Mouse (Mus musculus) limb, embryonic 12.5 days (tissue): Measurements from ENCODE around the gene Gm48552. TPM values are rescaled to one million over a fixed set of nuclear protein-coding genes. Genes with fewer than 3 reads are reported as not detected.

ENCODE experiments used
- ATAC-seq: fragments of 200-750 bp; cut with Nextera tagmentation; 2 replicates; pipeline ENCODE4 v1.8.0; 2017; ENCODE audit warnings: low read depth, moderate TSS enrichment; ENCODE audit not compliant: insufficient number of reproducible peaks, insufficient read depth, low FRiP score, low TSS enrichment
- H3K27ac ChIP-seq: fragments of 300-500 bp; sonication (generic); 2 replicates; pipeline ENCODE4 v1.5.1; 2016; ENCODE audit warnings: mild to moderate bottlenecking, moderate library complexity
- H3K27me3 ChIP-seq: fragments of 300-500 bp; sonication (generic); 2 replicates; pipeline ENCODE4 v1.6.1; 2016; ENCODE audit warnings: mild to moderate bottlenecking, moderate library complexity
- H3K36me3 ChIP-seq: fragments of 300-500 bp; sonication (generic); 2 replicates; pipeline ENCODE4 v1.6.1; 2016; ENCODE audit warnings: mild to moderate bottlenecking, moderate library complexity
- H3K4me1 ChIP-seq: fragments of 300-500 bp; sonication (generic); replicated peaks from 2 replicates; pipeline ENCODE4 v1.6.1; 2016
- H3K4me2 ChIP-seq: fragments of 300-500 bp; sonication (generic); 2 replicates; pipeline ENCODE4 v1.6.1; 2016; ENCODE audit warnings: mild to moderate bottlenecking, moderate library complexity
- H3K4me3 ChIP-seq: fragments of 300-500 bp; sonication (generic); replicated peaks from 2 replicates; pipeline ENCODE4 v1.5.1; 2016; ENCODE audit warnings: mild to moderate bottlenecking
- H3K9ac ChIP-seq: fragments of 300-500 bp; sonication (generic); replicated peaks from 2 replicates; pipeline ENCODE4 v1.6.1; 2016; ENCODE audit warnings: mild to moderate bottlenecking, moderate library complexity
- H3K9me3 ChIP-seq: fragments of 300-500 bp; sonication (generic); 2 replicates; pipeline ENCODE4 v1.6.1; 2016; ENCODE audit warnings: mild to moderate bottlenecking, moderate library complexity
- WGBS: fragments of 180-500 bp; shearing (Covaris S2); methylation state at CpG from one replicate; pipeline ENCODE4 v1.1.7; 2016; 5-methylcytosine and 5-hydroxymethylcytosine counted together
- polyA plus RNA-seq: library from polyadenylated mRNA; unstranded; fragments of >200 nt; fragmentation: Nextera tagmentation; extraction: Ambion mirVana; gene quantifications from 2 replicates; pipeline ENCODE4 v1.2.1, GENCODE M21; 2016

The Gm48552 gene
- polyA plus RNA-seq, 1 experiment from 2014 or later = 3.1 TPM

DNA sequence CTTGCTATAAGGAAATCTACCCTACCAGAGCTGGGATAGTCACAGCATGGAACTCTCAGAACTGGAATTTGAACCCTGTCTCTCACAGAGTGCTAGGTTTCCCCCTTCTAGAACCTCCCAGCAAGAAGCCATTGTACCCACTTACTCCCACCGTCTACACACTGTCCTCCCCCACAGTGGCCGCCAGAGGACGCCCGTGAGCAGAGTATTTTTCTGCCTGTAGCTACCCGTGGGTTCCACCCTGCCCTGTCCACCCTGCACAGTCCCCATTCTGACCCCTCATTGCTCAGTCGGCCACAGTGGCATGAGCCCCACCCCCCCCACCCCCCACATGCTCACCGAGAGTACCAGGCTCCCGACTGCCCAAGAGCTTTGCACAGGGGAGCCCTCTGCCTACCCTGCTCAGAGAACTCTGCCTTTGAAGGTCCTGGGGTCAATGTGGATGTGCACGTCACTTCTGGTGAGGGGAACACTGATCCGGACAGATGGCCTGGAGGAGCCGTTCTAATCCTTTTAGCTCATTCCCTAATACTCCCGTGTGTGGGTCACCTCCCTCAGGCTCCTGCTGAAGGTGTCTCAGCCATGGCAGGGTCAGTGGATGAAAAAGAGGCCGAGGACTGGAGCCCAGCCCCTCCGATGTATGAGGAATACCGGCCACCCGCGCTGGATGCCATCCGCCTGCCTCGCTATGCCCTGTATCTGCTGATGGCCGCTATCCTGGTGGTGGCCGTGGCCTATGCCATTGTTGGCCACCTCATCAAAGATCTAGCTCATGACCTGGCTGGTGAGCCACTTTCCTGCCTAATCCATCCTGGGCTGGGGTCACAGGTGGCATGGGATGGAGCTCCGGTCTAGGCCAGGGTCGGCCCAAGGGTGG is 1.2 kb downstream of the Gm48552 start:
- Histone ChIP-seq H3K27me3 (no peaks in the 10 kb centered on the region), H3K9me3 (no peaks in the 10 kb centered on the region), H3K4me2 (no peak overlapping the region), H3K27ac (no peak overlapping the region), H3K4me3 (no peak overlapping the region), H3K9ac (no peak overlapping the region), H3K36me3 (peaks cover 50% of the 10 kb centered on the region), H3K4me1 (peaks cover 30% of the 10 kb centered on the region)
- WGBS = 63% methylated on average over 23 of the region's 23 CpGs
- ATAC-seq = no peak

DNA sequence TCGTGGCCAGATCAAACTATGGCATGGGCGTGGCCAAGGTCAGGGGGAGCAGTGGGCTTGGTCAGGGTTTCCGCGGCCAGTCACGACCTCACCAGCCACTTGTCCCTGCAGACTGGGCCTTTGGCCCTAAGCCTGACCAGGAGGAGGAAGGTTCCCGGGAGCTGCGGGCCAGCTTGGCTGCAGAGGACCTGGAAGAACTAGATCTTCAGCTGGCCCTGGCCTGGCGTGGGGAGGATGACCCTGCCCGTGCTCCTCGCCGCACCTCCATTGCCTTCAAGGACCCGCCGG is 1.8 kb downstream of the Gm48552 start:
- no peak overlapping the region for H3K4me2 ChIP-seq
- H3K4me3 ChIP-seq = no peak overlapping the region
- 87% methylated on average over 13 of the region's 13 CpGs for WGBS
- peaks cover 24% of the 10 kb centered on the region for H3K4me1 ChIP-seq
- no peaks in the 10 kb centered on the region for H3K9me3 ChIP-seq
- H3K9ac ChIP-seq = no peak overlapping the region
- peaks cover 48% of the 10 kb centered on the region for H3K36me3 ChIP-seq
- no peak overlapping the region for H3K27ac ChIP-seq
- no peak for ATAC-seq
- no peaks in the 10 kb centered on the region for H3K27me3 ChIP-seq

GRCm38 (mm10) chr10:81392270-81392669 is 3.5 kb downstream of the Gm48552 start:
- H3K27ac ChIP-seq = no peak overlapping the region
- WGBS = 86% methylated on average over 6 of the region's 6 CpGs
- no peaks in the 10 kb centered on the region for H3K9me3 ChIP-seq
- 0 out of 2 replicates have a peak overlapping the region, but pooled peaks have one; percentile 56 for H3K9ac ChIP-seq
- H3K4me1 ChIP-seq = peaks cover 27% of the 10 kb centered on the region
- H3K4me2 ChIP-seq = no peak overlapping the region
- no peak overlapping the region for H3K4me3 ChIP-seq
- peaks cover 35% of the 10 kb centered on the region for H3K36me3 ChIP-seq
- no peak for ATAC-seq
- no peaks in the 10 kb centered on the region for H3K27me3 ChIP-seq

DNA sequence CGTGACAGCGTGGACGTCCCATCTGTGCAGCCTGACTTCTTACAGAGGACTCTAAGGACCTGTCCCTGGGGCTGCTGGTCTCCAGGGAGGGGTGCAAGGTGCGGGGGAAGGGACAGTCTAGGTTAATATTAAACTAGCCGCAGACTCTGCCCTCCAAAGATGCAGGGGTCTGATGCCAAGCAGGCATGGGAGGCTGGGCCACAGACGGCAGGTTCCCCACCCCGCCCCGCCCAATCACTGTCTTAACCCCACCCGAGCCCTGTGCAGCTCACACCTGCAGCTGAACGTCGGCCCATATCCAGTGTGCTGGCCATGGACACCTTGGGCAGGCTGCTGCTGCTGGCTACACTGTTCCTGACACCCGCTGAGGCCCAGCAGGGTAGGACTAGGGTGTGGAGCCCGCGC is 4.0 kb downstream of the Gm48552 start, which contains the start of gene Smim24:
Gene Smim24 (plus strand): TSS at position 271 of the 405 bp plus-strand sequence.
- H3K4me2 ChIP-seq = peak within 1 kb of the TSS; percentile 62
- H3K9ac ChIP-seq = peak within 1 kb of the TSS; percentile 56
- H3K27ac ChIP-seq = peak within 1 kb of the TSS; percentile 53
- H3K27me3 ChIP-seq = no peaks in the 10 kb centered on the region
- peaks cover 34% of the 10 kb centered on the region for H3K36me3 ChIP-seq
- H3K9me3 ChIP-seq = no peaks in the 10 kb centered on the region
- H3K4me1 ChIP-seq = peaks cover 27% of the 10 kb centered on the region
- 68% methylated on average over 14 of the region's 14 CpGs for WGBS
- H3K4me3 ChIP-seq = peak within 1 kb of the TSS; percentile 30
- ATAC-seq = no peak

DNA sequence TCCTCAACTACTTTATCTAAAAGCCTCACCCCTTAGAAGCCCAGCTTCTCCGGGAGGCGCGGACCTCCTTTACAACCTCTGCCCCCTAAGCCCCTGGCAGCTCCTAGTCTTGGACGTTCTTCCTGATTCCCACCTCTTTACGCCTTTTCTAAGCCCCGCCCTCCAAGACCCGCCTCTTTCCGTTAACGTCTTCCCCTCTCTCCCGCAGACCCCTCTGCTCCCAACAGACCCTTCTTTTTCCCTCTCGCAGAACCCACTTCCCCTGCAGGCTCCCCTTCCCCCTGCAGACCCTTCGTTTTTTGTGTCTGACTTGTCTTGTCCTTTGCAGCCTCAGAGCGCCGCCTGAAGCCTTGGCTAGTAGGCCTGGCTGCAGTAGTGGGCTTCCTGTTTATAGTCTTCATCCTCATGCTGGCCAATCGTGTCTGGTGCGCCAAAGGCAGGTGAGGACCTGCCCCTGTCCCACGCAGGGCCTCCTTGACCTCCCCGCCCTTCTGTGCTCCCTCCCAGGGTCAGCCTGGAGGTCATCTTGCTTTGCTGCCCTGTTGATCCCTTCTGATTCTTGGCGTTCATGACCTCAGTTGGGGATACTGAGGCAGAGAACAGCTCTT is 4.8 kb downstream of the Gm48552 start:
- Histone ChIP-seq H3K4me3 (peak overlapping the region; percentile 30), H3K36me3 (peaks cover 34% of the 10 kb centered on the region), H3K9me3 (no peaks in the 10 kb centered on the region), H3K27me3 (no peaks in the 10 kb centered on the region), H3K4me1 (peaks cover 27% of the 10 kb centered on the region), H3K9ac (peak overlapping the region; percentile 56), H3K4me2 (peak overlapping the region; percentile 62), H3K27ac (peak overlapping the region; percentile 53)
- 5% methylated on average over 19 of the region's 19 CpGs for WGBS
- ATAC-seq = no peak; the same call in 1 of the 2 replicates

DNA sequence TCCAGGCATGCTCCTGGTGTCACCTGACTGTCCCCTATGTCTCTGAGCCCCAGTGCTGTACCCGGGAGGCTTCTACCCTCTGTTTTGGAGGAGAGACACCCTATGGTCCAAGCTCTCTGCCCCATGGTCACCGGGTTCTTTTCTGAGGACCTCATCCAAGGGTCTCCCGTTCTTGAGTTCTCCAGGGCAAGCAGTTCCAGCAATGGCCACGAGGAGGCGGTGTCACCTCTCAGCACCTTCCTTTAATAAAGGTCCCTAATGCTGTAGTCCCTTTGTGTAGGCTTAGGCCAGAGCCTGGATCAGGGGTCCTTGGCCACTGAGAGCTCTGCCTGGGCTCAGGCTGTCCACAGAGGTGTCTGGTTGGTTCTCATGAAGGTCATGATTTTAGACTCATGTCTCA is 6.3 kb downstream of the Gm48552 start:
- no peak overlapping the region for H3K4me2 ChIP-seq
- peaks cover 5% of the 10 kb centered on the region for H3K27me3 ChIP-seq
- H3K4me3 ChIP-seq = no peak overlapping the region
- peaks cover 37% of the 10 kb centered on the region for H3K36me3 ChIP-seq
- H3K9ac ChIP-seq = no peak overlapping the region; the same call in 1 of the 2 replicates
- H3K27ac ChIP-seq = no peak overlapping the region
- no peak for ATAC-seq
- no peaks in the 10 kb centered on the region for H3K9me3 ChIP-seq
- H3K4me1 ChIP-seq = peaks cover 30% of the 10 kb centered on the region
- 15% methylated on average over 5 of the region's 5 CpGs for WGBS

DNA sequence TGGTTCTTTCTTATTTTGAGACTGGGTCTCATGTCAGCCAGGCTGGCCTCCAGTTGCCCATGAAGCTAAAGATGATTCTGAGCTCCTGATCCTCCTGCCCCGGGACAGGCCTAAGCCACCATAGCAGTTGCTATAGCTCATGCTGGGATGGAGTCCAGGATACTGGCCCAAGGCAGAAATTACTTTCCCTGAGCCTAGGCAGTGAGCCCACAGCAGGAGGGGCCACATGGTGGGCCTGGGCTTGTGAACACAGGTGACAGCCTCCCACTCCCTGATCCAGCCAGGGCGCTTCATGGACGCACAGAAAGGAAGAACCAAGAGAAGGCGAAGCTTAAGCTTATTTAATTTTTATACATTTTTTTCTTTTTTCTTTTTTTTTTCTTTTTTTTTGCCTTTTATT is 7.1 kb downstream of the Gm48552 start:
- H3K4me3 ChIP-seq = no peak overlapping the region
- H3K9ac ChIP-seq = no peak overlapping the region
- H3K36me3 ChIP-seq = peaks cover 39% of the 10 kb centered on the region
- 96% methylated on average over 4 of the region's 4 CpGs for WGBS
- no peak overlapping the region for H3K4me2 ChIP-seq
- H3K27me3 ChIP-seq = peaks cover 12% of the 10 kb centered on the region
- H3K4me1 ChIP-seq = peaks cover 37% of the 10 kb centered on the region
- no peaks in the 10 kb centered on the region for H3K9me3 ChIP-seq
- H3K27ac ChIP-seq = no peak overlapping the region
- ATAC-seq = no peak

- 0 out of 2 replicates have a peak overlapping the region, but pooled peaks have one; percentile 17 for H3K27ac ChIP-seq
- WGBS = 74% methylated on average over 5 of the region's 5 CpGs
- H3K9ac ChIP-seq = no peak overlapping the region; the same call in 1 of the 2 replicates
- H3K36me3 ChIP-seq = peaks cover 37% of the 10 kb centered on the region
- H3K4me2 ChIP-seq = no peak overlapping the region
- no peak for ATAC-seq
- H3K4me1 ChIP-seq = peaks cover 46% of the 10 kb centered on the region
- H3K4me3 ChIP-seq = no peak overlapping the region
- peaks cover 13% of the 10 kb centered on the region for H3K27me3 ChIP-seq
- H3K9me3 ChIP-seq = no peaks in the 10 kb centered on the region
Measured at GRCm38 (mm10) chr10:81396749-81397148, 7.9 kb downstream of the Gm48552 start.

DNA sequence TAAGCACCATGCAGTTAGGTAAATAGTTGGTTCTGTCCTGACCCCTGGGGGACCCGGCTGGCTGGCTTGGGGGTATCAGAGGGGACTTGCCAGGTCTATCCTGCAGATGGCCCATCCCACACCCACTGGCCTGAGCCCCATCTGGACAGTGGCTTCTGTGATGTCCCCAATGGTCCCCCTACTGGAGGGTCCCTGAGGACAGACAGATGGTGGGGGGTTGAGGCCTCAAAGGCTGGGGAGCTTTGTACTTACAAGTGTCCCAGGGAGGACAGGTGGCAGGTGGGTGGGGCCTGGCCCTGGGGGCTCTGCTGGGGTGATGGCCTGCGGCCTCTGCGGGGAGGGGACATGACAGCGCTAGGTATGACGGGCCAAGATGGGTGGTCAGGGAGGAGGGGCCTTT is 10.5 kb downstream of the Gm48552 start:
- Histone ChIP-seq H3K9me3 (no peaks in the 10 kb centered on the region), H3K27ac (no peak overlapping the region), H3K9ac (no peak overlapping the region), H3K4me3 (no peak overlapping the region), H3K27me3 (peaks cover 18% of the 10 kb centered on the region), H3K4me2 (no peak overlapping the region), H3K36me3 (peaks cover 37% of the 10 kb centered on the region), H3K4me1 (peaks cover 57% of the 10 kb centered on the region)
- 58% methylated on average over 5 of the region's 5 CpGs for WGBS
- no peak for ATAC-seq

DNA sequence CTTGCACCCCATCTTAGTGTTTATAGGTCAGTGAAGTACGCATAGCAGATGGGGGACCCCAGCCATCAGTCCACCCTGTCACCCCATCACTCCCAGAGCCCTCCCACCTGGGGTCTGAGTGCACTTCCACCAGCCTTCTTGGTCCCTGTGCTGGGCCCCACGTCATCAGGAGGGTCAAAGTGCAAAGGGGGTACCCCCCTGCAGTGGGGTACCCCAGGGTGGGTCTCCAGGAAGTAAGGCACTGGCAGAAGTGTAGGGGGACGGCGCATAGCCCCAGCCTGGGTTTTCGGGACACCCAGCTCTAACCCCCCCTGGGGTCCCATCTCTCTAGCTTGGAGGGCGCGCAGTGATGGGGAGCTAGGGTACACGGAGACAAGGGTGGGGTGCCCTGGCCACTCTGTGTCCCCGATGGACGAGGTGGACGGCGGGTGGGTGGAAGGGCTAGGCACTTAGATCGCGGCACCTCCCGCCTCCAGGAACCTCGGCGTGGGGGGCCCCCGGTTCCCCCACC is 11.0 kb downstream of the Gm48552 start:
- H3K9ac ChIP-seq = no peak overlapping the region
- peaks cover 24% of the 10 kb centered on the region for H3K27me3 ChIP-seq
- H3K36me3 ChIP-seq = peaks cover 42% of the 10 kb centered on the region
- peaks cover 62% of the 10 kb centered on the region for H3K4me1 ChIP-seq
- no peak overlapping the region for H3K27ac ChIP-seq
- no peak for ATAC-seq
- H3K4me2 ChIP-seq = peak overlapping the region; percentile 32
- no peak overlapping the region for H3K4me3 ChIP-seq
- 76% methylated on average over 18 of the region's 18 CpGs for WGBS
- H3K9me3 ChIP-seq = no peaks in the 10 kb centered on the region

- ATAC-seq = no peak
- WGBS = 50% methylated on average over 22 of the region's 22 CpGs
- Histone ChIP-seq H3K27me3 (peaks cover 29% of the 10 kb centered on the region), H3K36me3 (peaks cover 50% of the 10 kb centered on the region), H3K27ac (peak overlapping the region; percentile 94), H3K4me2 (peak overlapping the region; percentile 32), H3K4me3 (no peak overlapping the region), H3K9ac (no peak overlapping the region), H3K4me1 (peaks cover 64% of the 10 kb centered on the region), H3K9me3 (no peaks in the 10 kb centered on the region)
Measured at GRCm38 (mm10) chr10:81400371-81401204, 11.8 kb downstream of the Gm48552 start.
